ENCODE assay signal across 10 mouse cellular contexts in genomic region chr4:45421519-45422260, GRCm38 (mm10). TPM values are rescaled to one million over a fixed set of nuclear protein-coding genes. Genes with fewer than 3 reads are reported as not detected.
A peak's percentile ranks its signal among the peaks of the same experiment; 100 is the strongest.
DNase-seq lines count a peak whose midpoint lies in the region; ATAC-seq and TF ChIP-seq lines count a peak whose summit lies in the region.
"Had no signal": no experiment of that assay in that cellular context is flagged by ENCODE, and none has a peak within 500 bp of the region (broad histone marks: within the 10 kb centered on the region; RNA-seq: fewer than 3 reads in every experiment).

No protein-coding gene starts in this region.

- no peaks in the 10 kb centered on the region for H3K27me3 ChIP-seq in liver, adult 2 months (ENCODE audit: control insufficient read depth, insufficient read depth, low read length)
- H3K27me3 ChIP-seq in liver, postnatal 0 days (ENCODE audit: insufficient read depth, low read length), result no peaks in the 10 kb centered on the region
- H3K27me3 ChIP-seq in embryonic facial prominence, embryonic 10.5 days (replicated peaks; ENCODE audit: low read depth, poor library complexity, severe bottlenecking), result no peaks in the 10 kb centered on the region
- H3K27me3 ChIP-seq in forebrain, embryonic 15.5 days, result no peaks in the 10 kb centered on the region
- no peaks in the 10 kb centered on the region for H3K27me3 ChIP-seq in limb, embryonic 12.5 days

- H3K9ac ChIP-seq in liver, adult 2 months (ENCODE audit: low read depth, low read length), result no peak overlapping the region
- H3K9ac ChIP-seq in liver, postnatal 0 days (replicated peaks), result no peak overlapping the region
- H3K9ac ChIP-seq in forebrain, embryonic 15.5 days (replicated peaks), result 0 out of 2 replicates have a peak overlapping the region, but pooled peaks have one; percentile 6
- no peak overlapping the region; the same call in 1 of the 2 replicates for H3K9ac ChIP-seq in limb, embryonic 12.5 days (replicated peaks)

- no peak for ATAC-seq in liver, postnatal 0 days
- no peak for ATAC-seq in forebrain, embryonic 15.5 days (replicated peaks)
- no peak for ATAC-seq in limb, embryonic 12.5 days (ENCODE audit: insufficient number of reproducible peaks, insufficient read depth, low FRiP score, low TSS enrichment, low read depth)
- ATAC-seq in cerebellum, adult (ENCODE audit: insufficient number of reproducible peaks, low FRiP score, low TSS enrichment), result no peak

- H3K36me3 ChIP-seq in liver, adult 2 months (ENCODE audit: control insufficient read depth, insufficient read depth, low read length), result peaks cover 2% of the 10 kb centered on the region; the same call in 1 of the 2 replicates
- peaks cover 12% of the 10 kb centered on the region for H3K36me3 ChIP-seq in liver, postnatal 0 days (replicated peaks; ENCODE audit: insufficient read depth, low read length)
- 0 out of 2 replicates have a peak, but pooled peaks cover 7% of the 10 kb centered on the region for H3K36me3 ChIP-seq in embryonic facial prominence, embryonic 10.5 days (replicated peaks)
- no peaks in the 10 kb centered on the region for H3K36me3 ChIP-seq in forebrain, embryonic 15.5 days
- H3K36me3 ChIP-seq in limb, embryonic 12.5 days, result peaks cover 8% of the 10 kb centered on the region; the same call in 1 of the 2 replicates

- TF ChIP-seq EP300 in liver, postnatal 0 days (IDR thresholded peaks at IDR 0.05; ENCODE audit: low read depth), result no peak

- H3K4me1 ChIP-seq in liver, adult 2 months (ENCODE audit: control insufficient read depth, insufficient read depth, low read length), result no peaks in the 10 kb centered on the region
- peaks cover 9% of the 10 kb centered on the region; the same call in 1 of the 2 replicates for H3K4me1 ChIP-seq in liver, postnatal 0 days (ENCODE audit: insufficient read depth)
- peaks cover 71% of the 10 kb centered on the region for H3K4me1 ChIP-seq in embryonic facial prominence, embryonic 10.5 days
- peaks cover 59% of the 10 kb centered on the region for H3K4me1 ChIP-seq in forebrain, embryonic 15.5 days
- peaks cover 26% of the 10 kb centered on the region for H3K4me1 ChIP-seq in limb, embryonic 12.5 days (replicated peaks)

- no peak for TF ChIP-seq POLR2A in liver, adult 2 months (IDR thresholded peaks at IDR 0.05; ENCODE audit: extremely low read depth, insufficient read depth, low read length)

- H3K4me2 ChIP-seq in liver, postnatal 0 days (ENCODE audit: low read depth, low read length), result no peak overlapping the region
- H3K4me2 ChIP-seq in forebrain, embryonic 15.5 days (replicated peaks), result no peak overlapping the region
- H3K4me2 ChIP-seq in limb, embryonic 12.5 days, result no peak overlapping the region

- H3K4me3 ChIP-seq in liver, adult 2 months (ENCODE audit: insufficient read depth, low read depth, low read length), result no peak overlapping the region
- no peak overlapping the region for H3K4me3 ChIP-seq in liver, postnatal 0 days (ENCODE audit: low read depth, low read length)
- no peak overlapping the region for H3K4me3 ChIP-seq in embryonic facial prominence, embryonic 10.5 days
- no peak overlapping the region for H3K4me3 ChIP-seq in forebrain, embryonic 15.5 days
- no peak overlapping the region for H3K4me3 ChIP-seq in limb, embryonic 12.5 days (replicated peaks)

- TF ChIP-seq CTCF in liver, adult 2 months (IDR thresholded peaks at IDR 0.05; ENCODE audit: low read depth, low read length), result no peak
- no peak for TF ChIP-seq CTCF in liver, postnatal 0 days (IDR thresholded peaks at IDR 0.05; ENCODE audit: low read depth)

- 64% methylated on average over 11 of the region's 11 CpGs for WGBS in liver, adult 2 months
- 75% methylated on average over 11 of the region's 11 CpGs for WGBS in liver, postnatal 0 days (ENCODE audit: insufficient replicate concordance)
- 64% methylated on average over 11 of the region's 11 CpGs for whole genome bisulfite sequencing in embryonic facial prominence, embryonic 10.5 days
- 58% methylated on average over 11 of the region's 11 CpGs for WGBS in forebrain, embryonic 15.5 days
- WGBS in limb, embryonic 12.5 days, result 73% methylated on average over 11 of the region's 11 CpGs

- no peaks in the 10 kb centered on the region for H3K79me2 ChIP-seq in liver, adult 2 months (ENCODE audit: control insufficient read depth, insufficient read depth, low read length)

- no peaks in the 10 kb centered on the region; the same call in 1 of the 2 replicates for H3K9me3 ChIP-seq in liver, postnatal 0 days (ENCODE audit: low read length)
- no peaks in the 10 kb centered on the region for H3K9me3 ChIP-seq in embryonic facial prominence, embryonic 10.5 days
- H3K9me3 ChIP-seq in forebrain, embryonic 15.5 days, result no peaks in the 10 kb centered on the region
- no peaks in the 10 kb centered on the region for H3K9me3 ChIP-seq in limb, embryonic 12.5 days

- DNase-seq in liver, adult 2 months (ENCODE audit: extremely low read depth, low read depth, low spot score), result peak; percentile 62
- no peak for DNase-seq in liver, postnatal 0 days
- no peak for DNase-seq in embryonic facial prominence, embryonic 10.5 days (ENCODE audit: low spot score)
- no peak for DNase-seq in gastrocnemius, adult 8-10 months (ENCODE audit: low spot score in 2 of 2)
- DNase-seq in layer of hippocampus, adult 9-10 months (ENCODE audit: low spot score), result no peak
- DNase-seq: gastrocnemius, postnatal 36 days; layer of hippocampus, postnatal 36 days had no signal

- 0 out of 2 replicates have a peak overlapping the region, but pooled peaks have one; percentile 13 for H3K27ac ChIP-seq in liver, adult 2 months (replicated peaks; ENCODE audit: insufficient read depth, low read depth, low read length)
- no peak overlapping the region for H3K27ac ChIP-seq in liver, postnatal 0 days (ENCODE audit: low read depth)
- peak overlapping the region; percentile 76 for H3K27ac ChIP-seq in embryonic facial prominence, embryonic 10.5 days (replicated peaks)
- H3K27ac ChIP-seq in forebrain, embryonic 15.5 days (replicated peaks), result peak overlapping the region; percentile 75
- peak overlapping the region; percentile 59; the same call in 1 of the 2 replicates for H3K27ac ChIP-seq in limb, embryonic 12.5 days

RNA-seq across cellular contexts. Expression of gene Slc25a51, which starts 13.1 kb away (rescaled TPM):
- 47.5 and 70.3 TPM in 2 replicates for total RNA-seq in liver, adult 2 months (2014; rRNA removed)
- 52.9 and 56.4 TPM in 2 replicates for polyA plus RNA-seq in liver, adult 2 months (2012; rRNA removed)
- 40.0 and 41.0 TPM in 2 replicates for polyA plus RNA-seq in liver, postnatal 0 days (2015; fragmentation: Nextera tagmentation; extraction: Ambion mirVana)
- 82.0 and 87.0 TPM in 2 replicates for polyA plus RNA-seq in embryonic facial prominence, embryonic 10.5 days (2016; fragmentation: Nextera tagmentation; extraction: Ambion mirVana)
- polyA plus RNA-seq in forebrain, embryonic 15.5 days (2015; fragmentation: Nextera tagmentation; extraction: Ambion mirVana), result 86.1 and 87.3 TPM in 2 replicates
- 77.7 and 80.1 TPM in 2 replicates for polyA plus RNA-seq in limb, embryonic 12.5 days (2016; fragmentation: Nextera tagmentation; extraction: Ambion mirVana)
- 100 to 1,000 TPM in 2 of 4 experiments, 10 to 100 TPM in 2; 95.3 to 112 (median 98.9) TPM for total RNA-seq in gastrocnemius, adult 8-10 months (2022)
